Mouse (Mus musculus) gastrocnemius, postnatal 25 days (tissue): Measurements from ENCODE around the gene Gmcl1. TPM values are rescaled to one million over a fixed set of nuclear protein-coding genes. Genes with fewer than 3 reads are reported as not detected.

Source experiments
- DNase-seq: peaks from one replicate; pipeline ENCODE4 v3.0.0; 2022
- total RNA-seq, 2 experiments: library from RNA; stranded (reverse); gene quantifications; 1 replicate in 1 of 2; 2 replicates in 1 of 2; pipeline ENCODE4 v1.2.3; 2021

The Gmcl1 gene
- total RNA-seq, 2 experiments from 2014 or later: 2.4 to 2.8 TPM

DNA sequence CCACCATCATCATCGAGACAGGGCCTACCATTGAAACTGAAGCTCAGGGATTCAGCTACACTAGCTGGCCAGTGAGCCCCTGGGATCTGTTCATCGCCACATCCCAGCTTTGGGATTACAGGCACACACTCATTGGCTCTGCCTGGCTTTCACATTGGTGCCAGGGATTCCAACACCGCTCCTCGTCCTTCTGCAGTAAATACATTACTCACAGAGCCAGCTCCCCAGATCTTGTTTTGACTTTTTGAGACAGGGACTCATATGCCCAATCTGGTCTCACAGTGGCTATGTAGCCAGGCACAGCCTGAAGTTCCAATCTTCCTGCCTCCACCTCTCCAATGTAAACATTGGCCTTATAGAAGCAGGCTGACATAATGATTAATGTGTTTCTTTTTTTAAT lies 3.1 kb upstream of the Gmcl1 start:
- no peak for DNase-seq

DNA sequence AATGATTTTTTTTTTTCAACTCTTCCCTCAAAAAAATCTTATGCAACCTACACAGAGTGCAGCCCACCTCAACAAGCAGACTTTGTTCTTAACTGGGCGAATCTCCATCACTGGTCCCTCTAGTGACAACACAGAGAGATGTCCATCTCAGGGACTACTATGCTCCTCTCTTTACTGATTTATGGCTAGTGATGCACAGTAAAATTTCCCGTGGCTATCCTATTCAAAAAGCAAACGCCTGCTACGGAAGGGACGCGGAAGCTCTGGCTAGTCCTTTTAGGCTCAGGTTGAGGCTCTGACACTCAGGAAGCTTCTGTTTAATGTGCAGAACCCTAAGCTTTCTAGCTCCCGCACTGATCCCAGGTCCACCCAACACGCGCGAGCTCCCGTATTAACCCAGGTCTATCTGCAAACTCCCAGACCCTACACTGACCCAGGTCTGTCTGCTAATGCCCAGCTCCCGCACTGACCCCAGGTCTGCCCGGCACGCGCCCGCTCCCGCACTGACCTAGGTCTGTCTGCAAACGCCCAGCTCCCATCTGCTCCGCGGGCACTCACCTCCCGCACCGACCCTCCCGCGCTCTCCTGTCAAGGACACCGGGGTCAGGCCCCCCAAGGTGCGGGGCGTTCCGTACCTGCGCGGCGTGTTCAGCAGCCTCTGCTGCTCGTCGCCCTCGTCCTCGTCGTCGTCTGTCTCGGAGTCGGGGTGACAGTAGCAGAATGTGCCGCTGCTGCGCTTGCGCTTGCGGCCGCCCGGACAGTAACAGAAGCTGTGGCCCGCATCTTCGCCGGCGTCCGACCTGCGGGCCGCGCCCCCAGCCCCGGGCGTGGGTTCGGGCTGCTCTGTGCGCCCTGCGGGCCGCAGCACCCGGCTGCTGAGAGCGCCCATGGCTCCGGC lies 658 bp downstream of the Gmcl1 start:
- no peak for DNase-seq

DNA sequence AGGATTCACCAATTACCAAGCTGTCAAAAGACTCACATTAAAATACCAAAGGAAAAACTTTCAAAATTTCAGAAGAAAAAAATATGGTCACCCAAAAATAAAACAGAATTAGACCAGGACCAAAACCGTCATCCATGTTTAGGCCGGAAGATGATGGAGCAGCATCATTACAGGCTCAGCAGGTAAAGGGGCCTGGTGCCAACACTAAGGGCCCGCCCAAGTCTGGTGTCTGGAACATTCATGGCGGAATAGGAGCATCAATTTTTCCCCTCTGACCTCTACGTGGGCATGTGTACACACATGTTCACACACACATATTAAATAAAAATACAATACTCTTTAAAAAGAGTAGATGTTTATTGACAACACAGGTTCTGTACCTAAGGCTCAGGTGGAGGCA lies 4.5 kb downstream of the Gmcl1 start:
- no peak for DNase-seq

DNA sequence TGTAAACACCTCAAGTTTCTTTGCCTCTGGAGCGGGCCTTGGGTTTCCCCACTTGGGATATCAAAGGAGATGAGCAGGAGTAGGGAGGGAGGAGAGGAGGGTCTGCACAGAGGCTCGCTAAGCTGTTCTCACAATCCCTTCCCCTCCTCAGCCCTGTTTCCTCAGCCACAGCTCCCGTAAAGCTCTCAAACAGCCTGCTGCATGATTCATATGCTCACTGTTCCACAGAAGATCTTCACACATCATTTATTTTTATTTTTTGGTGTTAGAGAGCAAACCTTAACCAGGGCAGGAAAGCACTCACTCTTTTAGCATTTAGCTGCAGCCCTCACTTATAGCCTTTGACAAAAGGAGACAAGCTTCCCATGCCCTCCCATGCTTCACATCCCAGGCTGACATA lies 11.2 kb downstream of the Gmcl1 start:
- no peak for DNase-seq

DNA sequence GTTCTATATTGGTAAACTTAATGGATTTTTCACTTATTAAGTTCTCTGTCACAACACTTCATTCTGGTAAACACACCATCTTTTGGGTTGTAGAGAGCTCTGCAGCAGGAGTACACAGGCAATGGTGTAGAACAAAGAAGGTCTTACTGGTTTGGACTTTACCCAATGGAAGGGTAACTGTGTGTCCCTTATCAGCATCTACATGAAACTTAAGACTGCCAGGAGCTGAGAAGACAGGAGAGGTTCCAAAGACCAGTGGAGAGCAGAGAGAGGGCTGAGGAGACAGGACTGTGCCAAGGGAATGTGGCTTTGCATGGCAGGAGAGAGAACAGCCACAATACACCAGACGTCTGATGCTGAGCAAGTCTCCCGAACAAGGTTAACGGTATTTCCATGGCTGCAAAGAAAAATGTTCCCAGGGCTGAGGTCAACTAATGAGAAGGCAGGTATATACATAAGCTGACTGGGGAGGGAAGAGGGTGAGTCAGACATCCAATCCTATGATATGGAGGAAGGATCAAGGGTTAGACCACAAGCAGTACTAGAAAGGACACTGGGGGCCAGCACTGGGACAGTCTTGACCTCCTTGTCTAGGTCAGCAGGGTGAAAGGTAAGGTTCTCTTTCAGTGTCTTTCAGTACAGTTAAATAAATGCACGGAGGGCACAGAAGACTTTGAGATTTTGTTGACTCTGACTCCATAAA lies 25.0 kb downstream of the Gmcl1 start:
- DNase-seq: no peak

DNA sequence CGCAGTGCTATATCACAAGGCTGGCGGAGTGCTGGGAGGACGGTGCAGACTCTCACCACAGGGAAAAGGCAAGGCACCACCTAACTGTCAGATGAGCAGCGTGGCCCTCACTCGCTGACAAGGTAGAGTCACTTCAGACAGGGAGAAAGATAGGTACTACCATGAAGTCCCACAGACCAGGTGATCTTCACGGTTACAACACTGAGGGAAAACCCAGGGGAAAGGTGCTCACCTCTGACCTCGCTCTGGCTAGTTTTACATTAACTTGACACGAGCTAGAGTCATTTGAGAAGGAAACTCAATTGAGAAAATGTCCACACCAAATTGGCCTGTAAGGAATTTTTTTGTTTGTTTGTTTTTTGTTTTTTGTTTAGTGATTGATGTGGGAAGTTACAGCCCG lies 30.6 kb downstream of the Gmcl1 start:
- no peak for DNase-seq

- no peak for DNase-seq
These were observed 35.3 kb downstream of the Gmcl1 start for GRCm38 (mm10) chr6:86697903-86698302.

- no peak for DNase-seq
These were observed 37.0 kb downstream of the Gmcl1 start for GRCm38 (mm10) chr6:86696213-86696612.

GRCm38 (mm10) chr6:86694465-86694864 lies 38.7 kb downstream of the Gmcl1 start:
- no peak for DNase-seq

DNA sequence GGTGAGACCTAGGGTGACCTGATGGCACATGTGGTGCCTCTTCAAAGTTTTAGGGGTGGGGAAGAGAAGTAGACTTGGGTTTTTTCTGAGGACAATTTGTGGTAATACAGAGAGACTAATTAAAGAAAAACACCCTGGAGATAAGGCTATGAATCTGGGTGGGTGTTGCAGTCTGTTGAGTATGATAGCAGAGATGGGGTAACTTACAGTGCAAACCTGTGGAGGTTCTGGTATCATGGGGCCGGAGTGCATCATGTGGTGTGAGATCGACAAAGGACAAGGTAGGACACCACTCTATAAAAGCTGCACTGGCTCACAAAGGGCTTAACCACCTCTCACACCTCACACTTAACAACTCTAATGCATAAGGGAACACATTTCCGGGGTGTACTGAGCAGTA lies 43.5 kb downstream of the Gmcl1 start:
- DNase-seq: no peak

GRCm38 (mm10) chr6:86686971-86687370 lies 46.2 kb downstream of the Gmcl1 start:
- DNase-seq: no peak

DNA sequence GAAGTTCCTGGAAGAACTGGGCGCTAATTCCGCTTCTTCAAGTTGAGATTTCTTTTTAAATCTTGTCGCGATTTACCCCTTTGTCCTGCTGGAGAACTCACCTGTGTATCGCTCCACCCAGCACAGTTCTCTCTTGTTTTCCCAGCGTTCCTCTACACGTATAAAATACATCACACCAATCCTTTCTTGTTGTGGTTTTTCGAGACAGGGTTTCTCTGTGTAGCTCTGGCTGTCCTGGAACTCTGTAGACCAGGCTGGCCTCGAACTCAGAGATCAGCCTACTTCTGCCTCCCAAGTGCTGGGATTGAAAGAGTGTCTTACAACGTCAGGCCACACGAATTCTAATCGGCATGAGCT lies 48.5 kb downstream of the Gmcl1 start:
- no peak for DNase-seq

DNA sequence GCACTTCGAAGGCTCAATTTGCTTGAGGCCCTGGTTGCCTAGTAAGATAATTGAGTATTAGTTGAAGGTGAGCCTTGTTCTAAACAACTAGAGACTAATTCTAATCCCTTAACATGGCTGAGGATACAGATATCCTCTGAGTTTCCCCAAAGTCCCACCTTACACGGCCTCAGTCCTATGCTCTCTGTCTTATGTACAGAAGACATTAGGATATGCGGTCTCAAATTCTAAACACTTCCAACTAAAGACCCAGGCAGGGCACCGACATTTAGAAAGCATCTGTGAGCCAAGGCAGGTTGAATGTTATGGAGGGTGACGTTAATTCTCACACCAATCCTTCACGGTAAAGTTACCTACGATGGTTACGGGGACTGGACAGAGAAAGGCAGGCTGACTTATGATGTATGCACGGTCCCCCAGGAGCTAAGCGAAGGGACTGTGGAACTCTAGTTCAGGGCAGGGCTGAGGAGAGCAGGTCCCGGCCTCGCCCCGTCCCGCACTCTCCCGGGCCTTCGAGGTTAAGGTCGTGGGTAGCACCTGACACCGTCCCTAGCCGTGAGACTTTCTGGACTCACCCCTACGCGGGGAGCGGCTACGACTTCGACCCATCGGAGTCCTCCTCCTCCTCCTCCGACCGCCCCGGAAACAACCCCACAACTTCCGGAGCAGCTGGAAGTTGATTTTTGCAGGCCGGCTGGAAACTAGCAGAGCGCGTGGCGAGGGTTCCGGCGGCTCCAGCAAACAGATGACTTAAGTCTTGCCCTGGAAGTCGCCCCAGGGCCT lies 49.1 kb downstream of the Gmcl1 start, which contains the start of gene Snrnp27:
Snrnp27 (minus strand) TSS at position 651 of the 783 bp plus-strand sequence.
- peak; percentile 90 for DNase-seq

GRCm38 (mm10) chr6:86681289-86681688 lies 51.9 kb downstream of the Gmcl1 start:
- DNase-seq: no peak

DNA sequence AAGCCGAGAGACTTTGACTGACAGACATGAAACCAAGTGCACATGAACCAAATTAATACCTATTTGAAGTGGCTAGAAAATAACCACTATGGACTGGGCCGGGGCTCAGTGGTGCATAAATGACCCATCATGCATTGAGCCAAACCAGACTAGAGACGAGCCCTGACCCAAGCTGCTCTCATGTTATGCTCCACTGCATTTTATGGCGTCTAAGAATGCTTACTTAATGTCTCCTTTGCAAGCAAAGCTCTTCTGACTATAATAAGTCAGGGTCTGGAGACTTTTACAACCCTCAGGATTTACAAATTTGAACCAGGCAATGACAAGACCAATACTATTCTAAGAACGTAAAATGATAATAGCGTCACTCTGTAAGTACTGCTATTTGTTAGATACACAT lies 54.8 kb downstream of the Gmcl1 start:
- DNase-seq: no peak

DNA sequence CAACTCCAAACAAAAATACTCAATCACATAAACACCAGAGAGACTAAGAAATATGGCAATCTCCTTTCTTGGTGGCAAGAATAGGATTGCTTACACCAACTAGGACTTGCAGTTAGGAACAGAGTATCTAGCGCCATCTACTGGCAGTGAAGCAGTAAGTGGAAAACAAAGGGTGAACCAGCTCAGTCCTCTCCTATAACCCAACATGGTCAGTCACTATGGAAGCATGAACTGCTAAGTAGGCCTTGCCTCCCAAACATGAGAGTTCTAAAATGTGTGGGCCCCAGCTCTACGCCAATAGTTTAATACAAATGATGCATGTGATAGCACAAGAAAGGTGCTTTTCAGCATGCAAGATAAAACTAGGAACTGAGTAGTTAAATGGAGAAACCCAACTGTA lies 62.3 kb downstream of the Gmcl1 start:
- peak; percentile 21 for DNase-seq

DNA sequence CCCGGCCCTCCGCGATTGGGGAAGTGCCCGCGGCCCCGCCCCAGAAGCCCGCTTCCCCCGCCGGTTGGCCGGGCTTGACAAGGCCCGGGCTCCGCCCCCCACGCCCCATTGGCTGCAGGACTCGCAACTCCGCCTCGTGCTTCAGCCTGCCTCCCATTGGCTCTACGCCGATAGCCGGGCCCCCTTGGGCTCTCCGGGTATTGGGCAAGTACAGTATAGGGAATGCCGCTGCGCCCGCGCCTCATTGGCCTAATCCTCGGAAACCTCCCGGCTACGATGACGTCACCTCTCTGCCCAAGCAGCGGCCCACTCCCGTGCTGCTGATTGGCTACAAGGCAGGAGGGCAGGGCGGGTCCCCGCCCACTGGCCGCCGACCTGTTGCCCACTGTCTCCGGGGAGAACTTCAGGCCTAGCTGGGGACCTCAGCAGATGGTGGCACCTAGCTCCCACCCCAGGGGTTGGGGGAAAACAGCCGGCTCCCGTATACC lies 63.9 kb downstream of the Gmcl1 start:
- DNase-seq: peak; percentile 100

DNA sequence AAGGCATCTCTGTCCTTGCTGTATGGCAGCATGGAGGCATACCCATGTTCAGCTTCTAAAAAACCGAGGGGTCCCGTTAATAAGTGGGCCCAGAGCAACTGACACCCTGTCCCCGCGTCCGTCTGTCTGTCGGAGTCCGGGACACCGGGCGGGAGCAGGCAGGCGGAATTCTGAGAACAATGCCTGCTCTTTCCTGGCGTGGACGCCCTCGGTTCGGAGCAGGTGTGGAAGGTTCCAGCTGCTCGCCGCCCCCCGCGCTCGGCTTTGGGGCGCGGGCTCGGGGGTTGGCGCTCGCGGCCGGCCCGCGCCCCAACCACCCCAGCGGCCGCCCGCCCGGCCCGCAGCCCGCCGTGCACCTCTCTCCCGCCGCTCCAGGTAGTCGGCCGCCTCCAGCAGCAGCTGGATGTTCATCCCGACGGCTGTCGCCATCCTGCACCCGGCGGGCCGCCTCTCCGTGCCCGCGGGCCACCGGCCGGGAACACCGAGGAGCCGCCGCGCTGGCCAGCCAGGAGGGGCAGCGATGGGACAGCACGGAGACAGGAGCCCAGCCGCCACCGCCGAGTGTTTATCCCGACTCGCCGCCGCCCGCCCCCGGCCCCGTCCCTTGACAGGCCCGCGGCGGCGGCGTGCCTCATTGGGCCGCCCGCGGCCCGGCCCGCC lies 64.5 kb downstream of the Gmcl1 start, which contains the start of gene Mxd1:
Mxd1 (minus strand) TSS at position 582 of the 660 bp plus-strand sequence.
- no peak for DNase-seq

DNA sequence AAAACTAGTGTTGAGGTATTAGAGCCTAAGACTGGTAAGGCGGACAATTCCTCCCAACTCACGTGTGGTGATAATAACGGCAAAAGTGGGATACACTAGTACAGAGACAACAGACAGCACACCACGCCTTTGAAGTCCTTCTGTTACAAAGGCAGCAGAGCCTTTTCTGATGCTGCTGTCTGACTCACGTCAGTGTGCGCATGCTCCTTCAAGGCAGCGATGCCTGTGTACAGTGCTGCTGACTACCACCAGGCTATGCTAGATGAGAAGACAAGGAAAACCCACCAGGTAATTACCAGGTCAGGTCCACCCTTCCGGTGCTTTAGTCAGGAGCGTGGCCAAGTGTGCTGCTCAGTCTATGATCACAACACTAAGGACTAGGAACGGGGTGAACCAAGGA lies 66.1 kb downstream of the Gmcl1 start:
- DNase-seq: no peak

GRCm38 (mm10) chr6:86665560-86666307 lies 67.4 kb downstream of the Gmcl1 start:
- DNase-seq: no peak

DNA sequence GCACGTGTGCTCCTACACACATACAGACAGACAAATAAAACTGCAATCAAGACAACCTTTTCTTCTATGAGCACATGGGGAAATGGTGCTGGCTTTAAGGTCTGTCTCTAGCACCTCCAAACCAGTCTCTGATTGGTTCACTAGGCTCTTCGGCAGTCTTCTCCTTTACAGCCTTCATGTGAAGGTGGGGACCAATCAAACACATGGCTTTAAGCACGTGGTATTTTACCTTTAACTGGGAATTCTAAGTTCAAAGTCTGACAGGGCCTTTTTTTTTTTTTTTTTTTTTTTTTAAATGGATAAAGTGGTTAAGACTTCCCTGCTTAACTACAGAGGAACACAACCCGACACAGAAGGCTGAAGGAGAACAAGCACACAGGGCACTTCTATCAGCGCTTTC lies 68.1 kb downstream of the Gmcl1 start:
- DNase-seq: no peak
